Mouse (Mus musculus) myocyte (in vitro differentiated cells): ENCODE results near the gene Gucy2g. TPM values are rescaled to one million over a fixed set of nuclear protein-coding genes. Genes with fewer than 3 reads are reported as not detected.

Source experiments
- H3K27me3 ChIP-seq: one replicate; pipeline ENCODE4 v1.6.1; 2011; ENCODE audit not compliant: control insufficient read depth, insufficient read depth, insufficient read length
- H3K36me3 ChIP-seq: one replicate; pipeline ENCODE4 v1.6.1; 2011; ENCODE audit not compliant: control insufficient read depth, insufficient read depth
- H3K4me2 ChIP-seq: one replicate; pipeline ENCODE4 v1.6.1; 2011; ENCODE audit warnings: low read depth, control low read depth
- H3K4me3 ChIP-seq: one replicate; pipeline ENCODE4 v1.5.1; 2011; ENCODE audit warnings: mild to moderate bottlenecking, control low read depth, moderate library complexity
- H3K79me2 ChIP-seq: one replicate; pipeline ENCODE4 v1.6.1; 2011; ENCODE audit not compliant: control insufficient read depth, insufficient read depth
- H3ac ChIP-seq: one replicate; pipeline ENCODE4 v1.6.1; 2011; ENCODE audit not compliant: control insufficient read depth, insufficient read length
- CEBPB ChIP-seq: IDR thresholded peaks from 2 replicates; pipeline ENCODE4 v1.6.1; 2011; ENCODE audit warnings: mild to moderate bottlenecking, moderate library complexity; ENCODE audit not compliant: poor library complexity, insufficient read depth, severe bottlenecking
- E2F4 ChIP-seq: IDR thresholded peaks from one replicate; pipeline ENCODE4 v1.6.1; 2011; ENCODE audit warnings: mild to moderate bottlenecking, control low read depth, moderate library complexity; ENCODE audit not compliant: insufficient read depth
- MAX ChIP-seq: IDR thresholded peaks from one replicate; pipeline ENCODE4 v1.6.1; 2011; ENCODE audit warnings: low read depth, mild to moderate bottlenecking, control low read depth
- MYOD1 ChIP-seq, 3 experiments: IDR thresholded peaks; one replicate each; pipeline ENCODE4 v1.6.1; 2011; ENCODE audit warnings: control low read depth in 2 of 3, low read depth in 2 of 3, mild to moderate bottlenecking in 2 of 3, moderate library complexity in 1 of 3; ENCODE audit not compliant: insufficient read length in 2 of 3, control insufficient read depth in 1 of 3
- MYOG ChIP-seq, 3 experiments: IDR thresholded peaks; one replicate each; pipeline ENCODE4 v1.6.1; 2011; ENCODE audit warnings: control low read depth in 2 of 3, low read depth in 2 of 3, mild to moderate bottlenecking in 2 of 3; ENCODE audit not compliant: insufficient read length in 2 of 3, control insufficient read depth in 1 of 3, insufficient read depth in 1 of 3
- POLR2A ChIP-seq: IDR thresholded peaks from one replicate; pipeline ENCODE4 v1.6.1; 2011; ENCODE audit warnings: low read depth, mild to moderate bottlenecking, control low read depth, moderate library complexity; ENCODE audit not compliant: insufficient read length
- POLR2AphosphoS2 ChIP-seq: IDR thresholded peaks from one replicate; pipeline ENCODE4 v1.6.1; 2011; ENCODE audit warnings: low read depth, control low read depth; ENCODE audit not compliant: insufficient read length
- REST ChIP-seq: IDR thresholded peaks from one replicate; pipeline ENCODE4 v1.6.1; 2011; ENCODE audit warnings: mild to moderate bottlenecking, control low read depth, moderate library complexity; ENCODE audit not compliant: insufficient read depth, insufficient read length
- SRF ChIP-seq: IDR thresholded peaks from one replicate; pipeline ENCODE4 v1.6.1; 2011; ENCODE audit warnings: low read depth; ENCODE audit not compliant: control insufficient read depth, insufficient read length
- TCF12 ChIP-seq: IDR thresholded peaks from one replicate; pipeline ENCODE4 v1.6.1; 2011; ENCODE audit warnings: mild to moderate bottlenecking, control low read depth; ENCODE audit not compliant: poor library complexity, insufficient read depth, severe bottlenecking
- TCF3 ChIP-seq: IDR thresholded peaks from one replicate; pipeline ENCODE4 v1.6.1; 2011; ENCODE audit warnings: low read depth, control low read depth; ENCODE audit not compliant: insufficient read length
- USF1 ChIP-seq: IDR thresholded peaks from one replicate; pipeline ENCODE4 v1.6.1; 2011; ENCODE audit warnings: low read depth, mild to moderate bottlenecking, control low read depth, moderate library complexity
- polyA plus RNA-seq: library from polyadenylated mRNA; unstranded; fragments of >200 nt; fragmentation: generic; extraction: Trizol; gene quantifications from one replicate; pipeline ENCODE4 v1.2.1, GENCODE M21; 2012; ENCODE audit warnings: missing spikeins

Gene Gucy2g
- polyA plus RNA-seq, 1 experiment, result 0.05 TPM

DNA sequence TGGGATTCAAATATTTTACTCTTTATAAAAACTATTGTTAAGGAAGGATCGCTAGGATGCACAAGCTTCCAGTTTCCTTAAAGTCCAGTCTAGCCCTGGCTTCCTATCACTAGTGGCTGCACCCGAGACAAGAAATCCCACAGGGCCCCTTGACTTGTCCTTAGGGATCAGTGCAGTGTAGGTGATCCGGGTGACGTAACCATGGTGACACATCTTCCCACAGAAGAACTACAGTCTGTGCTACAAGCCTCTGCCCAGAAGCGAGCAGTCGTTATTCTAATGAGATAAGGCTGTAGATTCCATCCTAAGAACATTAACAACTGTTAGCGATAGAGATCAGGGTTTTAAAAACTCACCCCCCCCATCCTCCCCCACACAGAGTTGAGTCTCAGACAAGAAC, 56.0 kb downstream of the Gucy2g start:
- Histone ChIP-seq H3ac (no peak overlapping the region), H3K4me2 (no peak overlapping the region), H3K27me3 (peaks cover 25% of the 10 kb centered on the region), H3K79me2 (no peaks in the 10 kb centered on the region), H3K36me3 (no peaks in the 10 kb centered on the region), H3K4me3 (no peak overlapping the region)
- TF ChIP-seq REST, result no peak
- no peak for TF ChIP-seq MYOG (IDR thresholded peaks at IDR 0.05; ENCODE audit: control insufficient read depth in 1 of 3, insufficient read depth in 1 of 3, insufficient read length in 2 of 3, low read depth in 2 of 3)
- no peak for TF ChIP-seq E2F4
- no peak for TF ChIP-seq CEBPB
- no peak for TF ChIP-seq MYOD1 (IDR thresholded peaks at IDR 0.05; ENCODE audit: control insufficient read depth in 1 of 3, insufficient read length in 2 of 3, low read depth in 2 of 3)
- TF ChIP-seq TCF3, result no peak
- no peak for TF ChIP-seq POLR2AphosphoS2
- TF ChIP-seq USF1, result no peak
- no peak for TF ChIP-seq TCF12
- no peak for TF ChIP-seq POLR2A
- no peak for TF ChIP-seq MAX
- TF ChIP-seq SRF, result no peak

DNA sequence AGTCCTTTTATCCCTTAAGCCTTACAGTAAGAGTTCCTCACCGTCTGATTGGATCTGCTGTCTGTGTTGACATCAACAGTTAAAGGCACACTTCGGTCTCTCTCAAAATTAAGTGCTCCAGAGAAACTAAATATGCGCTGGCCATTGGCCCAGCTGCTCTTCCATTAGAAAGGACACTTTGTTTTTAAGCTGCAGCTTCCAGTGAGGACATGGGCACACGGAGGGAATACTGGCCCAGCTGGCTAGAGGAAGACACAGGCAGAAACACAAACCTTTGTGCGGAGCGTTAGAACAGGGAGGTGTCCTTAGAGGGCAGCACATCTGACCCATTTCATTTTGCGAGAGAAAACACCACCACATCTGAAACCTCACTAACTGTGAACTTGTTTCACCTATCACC, 56.6 kb downstream of the Gucy2g start:
- TF ChIP-seq E2F4 (no peak), USF1 (no peak), TCF12 (no peak), POLR2AphosphoS2 (no peak), TCF3 (no peak), MAX (no peak)
- Histone ChIP-seq H3K79me2 (no peaks in the 10 kb centered on the region), H3K36me3 (no peaks in the 10 kb centered on the region), H3K4me2 (no peak overlapping the region), H3ac (no peak overlapping the region), H3K4me3 (no peak overlapping the region), H3K27me3 (peaks cover 23% of the 10 kb centered on the region)

DNA sequence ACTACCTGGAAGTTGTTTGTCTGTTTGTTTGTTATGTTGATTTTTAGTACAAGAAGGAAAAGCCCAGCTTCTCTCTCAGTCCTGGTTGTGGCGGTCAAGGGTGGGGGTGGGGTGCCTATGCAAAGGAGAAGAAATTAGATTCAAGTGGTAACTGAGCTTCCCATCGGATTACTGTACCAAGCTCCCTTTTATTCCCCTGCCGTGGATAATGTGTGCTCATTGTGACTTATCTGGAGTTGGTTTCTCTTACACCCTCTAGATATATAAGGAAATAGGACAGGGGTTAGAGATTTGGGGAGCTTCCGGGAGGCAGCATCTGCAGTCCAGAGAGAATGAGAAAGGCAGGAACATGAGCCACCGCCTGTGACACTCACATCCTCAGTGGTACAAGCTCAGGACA, 60.6 kb downstream of the Gucy2g start, which contains the start of gene Tectb:
Gene Tectb, plus strand, starts transcription at position 301 of the 400 bp plus-strand sequence.
- Histone ChIP-seq H3K4me3 (no peak within 1 kb of the TSS), H3ac (no peak within 1 kb of the TSS), H3K79me2 (no peaks in the 10 kb centered on the region), H3K36me3 (no peaks in the 10 kb centered on the region), H3K27me3 (peaks cover 48% of the 10 kb centered on the region), H3K4me2 (no peak within 1 kb of the TSS)
- no peak for TF ChIP-seq E2F4
- TF ChIP-seq SRF, result no peak
- TF ChIP-seq POLR2A, result no peak
- TF ChIP-seq USF1, result no peak
- TF ChIP-seq MAX, result no peak
- TF ChIP-seq MYOG (IDR thresholded peaks at IDR 0.05; ENCODE audit: control insufficient read depth in 1 of 3, insufficient read depth in 1 of 3, insufficient read length in 2 of 3, low read depth in 2 of 3), result no peak
- no peak for TF ChIP-seq TCF12
- no peak for TF ChIP-seq MYOD1 (IDR thresholded peaks at IDR 0.05; ENCODE audit: control insufficient read depth in 1 of 3, insufficient read length in 2 of 3, low read depth in 2 of 3)
- TF ChIP-seq CEBPB, result no peak
- no peak for TF ChIP-seq REST
- TF ChIP-seq POLR2AphosphoS2, result no peak
- TF ChIP-seq TCF3, result no peak

DNA sequence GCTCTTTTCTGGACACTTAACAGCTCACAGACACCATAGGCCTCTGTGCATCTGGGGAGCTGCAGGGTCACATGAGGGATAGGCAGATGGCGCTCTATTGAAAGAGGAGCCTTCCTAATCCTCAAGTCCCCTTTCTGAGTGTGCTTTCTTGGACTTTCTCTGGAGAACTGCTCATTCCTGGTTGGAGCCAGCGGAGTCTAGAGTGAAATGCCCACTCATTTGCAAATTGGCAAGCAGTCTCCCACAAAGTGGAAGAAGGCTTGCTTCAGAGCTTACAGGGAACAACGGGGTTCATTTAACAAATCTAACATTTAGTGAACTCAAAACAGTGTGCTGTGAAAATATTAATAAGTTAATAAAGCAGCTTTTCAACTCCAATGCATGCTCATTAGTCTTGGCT, 63.9 kb downstream of the Gucy2g start:
- no peak for TF ChIP-seq E2F4
- no peak for TF ChIP-seq CEBPB
- no peak for TF ChIP-seq MYOD1 (IDR thresholded peaks at IDR 0.05; ENCODE audit: control insufficient read depth in 1 of 3, insufficient read length in 2 of 3, low read depth in 2 of 3)
- no peak for TF ChIP-seq MAX
- TF ChIP-seq SRF, result no peak
- no peak for TF ChIP-seq MYOG (IDR thresholded peaks at IDR 0.05; ENCODE audit: control insufficient read depth in 1 of 3, insufficient read depth in 1 of 3, insufficient read length in 2 of 3, low read depth in 2 of 3)
- TF ChIP-seq POLR2A, result no peak
- no peak for TF ChIP-seq POLR2AphosphoS2
- no peak for TF ChIP-seq TCF12
- no peak for TF ChIP-seq REST
- no peak for TF ChIP-seq USF1
- no peak for TF ChIP-seq TCF3
- no peaks in the 10 kb centered on the region for H3K36me3 ChIP-seq
- H3ac ChIP-seq, result no peak overlapping the region
- H3K27me3 ChIP-seq, result peaks cover 40% of the 10 kb centered on the region
- H3K4me3 ChIP-seq, result no peak overlapping the region
- no peak overlapping the region for H3K4me2 ChIP-seq
- no peaks in the 10 kb centered on the region for H3K79me2 ChIP-seq

GRCm38 (mm10) chr19:55171585-55171984, 69.5 kb downstream of the Gucy2g start:
- Histone ChIP-seq H3K4me3 (no peak overlapping the region), H3K36me3 (no peaks in the 10 kb centered on the region), H3ac (no peak overlapping the region), H3K79me2 (no peaks in the 10 kb centered on the region), H3K27me3 (peaks cover 11% of the 10 kb centered on the region), H3K4me2 (no peak overlapping the region)
- TF ChIP-seq POLR2A (no peak), MAX (no peak), REST (no peak), MYOG (IDR thresholded peaks at IDR 0.05; ENCODE audit: control insufficient read depth in 1 of 3, insufficient read depth in 1 of 3, insufficient read length in 2 of 3, low read depth in 2 of 3) (no peak), CEBPB (no peak), USF1 (no peak), E2F4 (no peak), SRF (no peak), TCF3 (no peak), POLR2AphosphoS2 (no peak), TCF12 (no peak), MYOD1 (IDR thresholded peaks at IDR 0.05; ENCODE audit: control insufficient read depth in 1 of 3, insufficient read length in 2 of 3, low read depth in 2 of 3) (no peak)
